Mouse (Mus musculus): ENCODE measurements around the gene Olfr56.
"Not testable (repeated sequence)": the region's sequence is repeated elsewhere in the genome, so short reads cannot be mapped to it uniquely, and the experiment has no call there.

Gene Olfr56

DNA sequence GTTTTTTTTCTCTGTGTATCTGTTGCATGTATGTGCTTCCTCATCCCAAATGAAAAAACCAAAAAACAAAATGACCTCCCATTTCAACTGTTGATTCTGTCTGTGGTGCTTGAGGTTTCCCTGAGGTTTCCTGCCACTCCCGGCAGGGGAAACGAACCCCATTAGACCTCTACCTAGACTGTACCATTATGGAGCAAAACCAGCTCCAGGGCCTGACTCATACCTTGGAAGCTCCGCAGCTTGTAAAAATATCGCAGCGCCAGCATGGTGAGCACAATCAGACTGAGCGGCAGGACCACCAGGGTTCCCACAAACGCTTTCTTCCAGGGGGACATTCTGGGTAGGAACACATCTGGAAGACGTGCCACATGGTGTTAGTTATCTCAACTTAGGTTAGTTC is 196.7 kb downstream of the Olfr56 start:
- peak; percentile 34 for DNase-seq (ENCODE audit: low spot score)

DNA sequence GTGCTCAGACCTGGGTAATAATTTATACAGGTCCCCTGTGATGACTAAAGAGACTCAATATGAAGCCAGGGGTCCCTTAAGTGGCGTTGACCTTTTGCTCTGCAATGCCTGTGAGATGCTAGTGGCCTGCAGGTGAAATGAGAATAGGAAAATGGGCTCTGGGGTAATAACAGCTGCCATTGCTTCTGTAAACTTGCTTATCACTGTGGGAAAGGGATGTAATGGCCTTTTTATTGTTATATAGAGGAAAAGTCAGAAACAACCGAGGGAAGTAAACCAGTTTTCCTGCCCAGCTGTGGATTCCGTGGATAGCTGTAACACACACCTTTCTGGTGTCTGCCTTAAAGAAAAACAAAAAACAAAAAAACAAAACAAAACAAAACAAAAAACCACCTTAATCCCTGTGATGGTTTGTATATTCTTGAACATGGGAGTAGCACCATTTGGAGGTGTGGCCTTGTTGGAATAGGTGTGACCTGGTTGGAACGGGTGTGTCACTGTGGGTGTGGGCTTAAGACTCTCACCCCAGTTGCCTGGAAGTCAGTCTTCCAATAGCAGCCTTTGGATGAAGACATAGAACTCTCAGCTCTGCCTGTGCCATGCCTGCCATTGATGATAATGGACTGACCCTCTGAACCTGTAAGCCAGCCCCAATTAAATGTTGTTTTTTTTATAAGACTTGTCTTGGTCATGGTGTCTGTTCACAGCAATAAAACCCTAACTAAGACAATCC is 197.5 kb downstream of the Olfr56 start:
- not testable (repeated sequence) for DNase-seq (ENCODE audit: low spot score)

DNA sequence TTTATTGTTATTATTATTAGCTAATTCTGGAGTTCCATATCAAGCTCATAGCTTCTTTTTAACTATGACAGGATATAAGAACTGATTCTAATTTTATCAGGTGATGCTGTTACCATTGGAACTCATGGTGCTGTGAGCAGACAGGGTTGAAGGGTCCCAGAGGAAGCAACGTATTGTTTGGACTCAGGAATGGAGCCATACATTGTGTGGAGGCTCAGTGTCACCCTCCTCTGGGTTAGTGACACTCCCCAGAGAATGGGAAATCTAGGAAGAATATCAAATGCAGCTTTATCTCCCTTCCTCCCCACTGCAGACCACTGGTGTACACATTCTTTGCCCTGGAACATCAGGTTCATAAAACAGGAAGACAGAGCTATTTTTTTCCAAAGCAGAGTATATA is 204.5 kb downstream of the Olfr56 start:
- no peak for DNase-seq (ENCODE audit: low spot score)

Data from T-cell, adult 2 months (primary cell).